Mouse (Mus musculus): Measurements from ENCODE around the gene Adprm.
"Not testable (repeated sequence)": the region's sequence is repeated elsewhere in the genome, so short reads cannot be mapped to it uniquely, and the experiment has no call there.

Adprm gene

DNA sequence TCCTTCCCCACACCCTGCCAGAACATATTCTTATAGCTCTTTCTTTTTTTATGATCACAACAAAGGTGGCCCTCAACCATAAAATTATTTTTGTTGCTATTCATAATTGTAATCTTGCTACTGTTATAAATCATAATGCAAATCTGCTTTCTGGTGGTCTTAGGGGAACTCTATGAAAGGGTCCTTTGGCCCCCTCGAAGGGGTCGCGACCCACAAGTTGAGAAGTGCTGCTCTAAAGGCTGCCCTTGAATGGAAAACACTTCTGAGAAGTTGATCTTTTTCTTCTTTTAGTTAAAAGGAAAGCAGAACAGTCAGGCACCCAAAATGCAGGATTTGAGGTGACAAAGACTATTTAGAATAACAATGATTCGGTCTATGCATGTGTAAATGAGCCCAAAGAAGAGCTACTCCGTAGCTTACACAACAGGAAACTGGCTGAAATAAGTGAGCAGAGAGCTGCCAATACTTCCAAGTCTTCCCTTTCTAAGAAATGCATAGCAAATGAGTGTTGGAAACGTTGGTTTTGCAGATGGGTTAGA is 28.5 kb downstream of the Adprm start:
- DNase-seq (ENCODE audit: low spot score in 2 of 2) = no peak

DNA sequence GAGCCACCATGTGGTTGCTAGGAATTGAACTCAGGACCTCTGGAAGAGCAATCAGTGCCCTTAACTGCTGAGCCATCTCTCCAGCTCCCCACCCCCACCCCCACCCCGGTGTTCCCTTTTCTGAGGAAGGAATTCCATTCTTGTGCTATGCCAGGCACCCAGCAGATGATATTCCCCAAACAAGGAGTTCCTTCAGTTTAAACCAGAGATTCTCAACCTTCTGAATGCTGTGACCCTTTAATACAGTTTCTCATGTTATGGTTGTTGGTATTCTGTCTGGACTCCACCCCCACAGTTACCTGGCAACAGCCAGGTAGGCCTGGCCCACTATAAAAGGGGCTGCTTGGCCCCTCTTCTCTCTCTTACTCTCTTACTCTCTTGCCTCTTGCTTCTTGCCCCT is 29.2 kb downstream of the Adprm start:
- DNase-seq (ENCODE audit: low spot score in 2 of 2) = not testable (repeated sequence)

DNA sequence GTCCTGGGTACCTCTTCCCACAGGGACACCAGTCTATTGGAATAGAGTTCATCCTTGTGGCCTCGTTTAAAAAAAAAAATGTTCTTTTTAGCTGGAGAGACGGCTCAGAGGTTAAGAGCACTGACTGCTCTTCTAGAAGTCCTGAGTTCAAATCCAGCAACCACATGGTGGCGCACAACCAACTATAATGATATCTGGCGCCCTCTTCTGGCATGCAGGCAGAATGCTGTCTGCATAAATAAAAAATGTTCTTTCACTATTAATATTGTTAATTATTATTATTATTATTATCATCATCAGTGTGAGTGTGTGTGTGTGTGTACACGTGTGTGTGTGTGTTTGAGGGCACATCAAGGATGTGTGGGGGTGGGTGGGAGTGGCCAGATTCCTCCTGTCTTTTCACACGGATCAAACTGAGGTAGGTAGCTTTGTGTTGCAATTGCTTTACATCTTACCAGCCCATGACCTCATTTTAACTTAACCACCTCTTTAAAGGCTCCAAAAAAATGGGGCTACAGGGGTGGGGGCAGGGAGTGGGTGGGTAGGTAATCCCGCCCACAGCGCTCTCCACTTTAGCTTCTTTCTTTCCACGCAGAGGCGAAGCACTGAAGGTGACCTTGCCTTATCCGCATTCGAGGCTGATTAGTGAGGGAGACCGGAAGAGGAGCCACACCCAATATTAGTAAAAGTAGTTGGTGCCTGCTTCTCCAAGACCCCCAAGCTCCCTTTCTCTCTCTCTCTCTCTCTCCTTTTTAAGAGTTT is 29.9 kb downstream of the Adprm start:
- DNase-seq (ENCODE audit: low spot score in 2 of 2) = no peak

DNA sequence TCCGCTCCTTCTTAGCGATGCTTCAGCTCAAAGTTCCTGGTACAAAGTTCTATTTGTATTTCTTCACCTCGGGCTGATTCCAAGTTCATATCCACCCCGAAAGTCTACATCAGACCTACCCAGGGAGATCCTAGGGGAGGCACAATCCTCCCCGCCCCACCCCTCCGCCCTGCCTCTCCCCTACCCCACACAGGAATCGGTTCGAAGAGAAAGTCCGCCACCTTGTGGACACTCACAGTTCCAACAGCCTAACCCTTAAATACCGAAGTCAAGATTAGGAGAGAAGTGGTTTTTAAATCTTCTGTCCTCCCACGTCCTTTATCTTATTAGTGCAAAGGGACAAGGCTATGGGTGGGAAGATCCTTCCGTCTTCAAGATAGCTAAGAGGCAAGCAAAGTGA is 31.4 kb downstream of the Adprm start:
- DNase-seq (ENCODE audit: low spot score in 2 of 2) = peak; percentile 18 to 52

DNA sequence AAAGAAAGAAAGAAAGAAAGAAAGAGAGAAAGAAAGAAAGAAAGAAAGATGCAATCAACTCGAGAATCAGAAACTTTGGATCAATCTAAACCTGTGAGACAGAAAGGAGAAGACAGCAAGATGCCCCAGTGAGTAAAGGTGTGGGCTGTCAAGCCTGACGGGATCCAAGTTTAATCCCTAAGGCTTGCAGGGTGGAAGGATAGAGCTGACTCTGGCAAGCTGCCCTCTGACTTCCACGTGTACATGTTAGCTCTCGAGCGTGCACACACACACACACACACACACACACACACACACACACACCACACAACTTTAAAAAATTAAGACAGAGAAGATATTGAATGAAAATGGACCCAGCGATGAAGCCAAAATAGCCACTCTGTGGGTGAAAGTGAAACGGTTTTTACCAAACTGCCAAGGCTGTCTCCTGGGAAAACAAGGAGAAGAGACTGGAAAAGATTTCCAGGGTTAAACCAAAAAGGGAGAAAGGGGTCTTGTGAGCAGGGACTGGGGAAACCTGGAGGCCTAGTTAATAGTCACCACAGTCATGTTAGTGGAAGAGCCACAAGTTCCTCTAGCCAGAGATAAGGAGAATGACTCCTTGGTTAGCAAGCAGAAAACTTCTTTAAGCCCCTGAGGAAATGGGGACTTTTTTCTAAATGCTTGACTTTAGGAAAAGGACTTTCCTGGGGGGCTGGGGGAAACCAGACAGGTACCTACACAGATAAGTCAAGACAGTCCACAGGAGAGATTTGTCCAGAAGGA is 32.5 kb downstream of the Adprm start:
- DNase-seq (ENCODE audit: low spot score in 2 of 2) = no peak

DNA sequence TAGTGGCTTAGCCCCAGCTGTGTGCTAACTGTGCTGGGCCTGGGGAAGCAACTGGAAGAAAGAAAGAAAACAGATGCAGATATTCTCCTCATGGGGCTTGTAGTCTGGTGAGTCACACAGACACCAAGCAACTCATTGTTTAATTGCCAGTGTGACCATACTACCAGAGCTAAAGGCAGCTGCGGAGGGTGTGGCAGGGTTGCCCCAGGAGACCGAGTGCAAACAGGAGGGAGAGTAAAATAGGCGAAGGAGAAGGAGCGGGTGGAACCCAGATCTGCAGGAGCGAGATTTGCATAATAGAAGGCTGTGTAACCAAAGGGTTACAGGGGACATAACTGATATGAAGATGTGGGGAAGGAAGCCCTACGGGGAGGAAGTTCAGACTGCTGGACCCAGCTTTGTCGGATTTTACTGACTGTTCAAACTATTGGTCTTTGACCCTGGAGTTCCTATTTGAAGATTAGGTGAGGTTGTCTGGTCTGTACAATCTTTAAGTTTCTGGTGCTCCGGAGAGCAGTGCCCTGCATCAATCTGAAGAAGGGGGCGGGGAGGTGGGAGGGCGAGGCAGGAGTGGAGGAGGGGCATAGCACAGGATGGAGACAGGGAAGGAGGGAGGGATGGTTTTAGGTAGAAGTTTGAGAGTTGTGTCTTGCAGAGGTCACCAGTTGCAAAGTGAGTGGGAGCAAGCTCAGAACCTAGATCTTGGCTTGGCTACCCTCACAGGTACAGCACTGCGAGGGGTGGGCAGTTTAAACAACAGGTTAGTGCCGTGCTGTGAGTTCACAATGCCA is 34.4 kb downstream of the Adprm start:
- DNase-seq (ENCODE audit: low spot score in 2 of 2) = no peak

DNA sequence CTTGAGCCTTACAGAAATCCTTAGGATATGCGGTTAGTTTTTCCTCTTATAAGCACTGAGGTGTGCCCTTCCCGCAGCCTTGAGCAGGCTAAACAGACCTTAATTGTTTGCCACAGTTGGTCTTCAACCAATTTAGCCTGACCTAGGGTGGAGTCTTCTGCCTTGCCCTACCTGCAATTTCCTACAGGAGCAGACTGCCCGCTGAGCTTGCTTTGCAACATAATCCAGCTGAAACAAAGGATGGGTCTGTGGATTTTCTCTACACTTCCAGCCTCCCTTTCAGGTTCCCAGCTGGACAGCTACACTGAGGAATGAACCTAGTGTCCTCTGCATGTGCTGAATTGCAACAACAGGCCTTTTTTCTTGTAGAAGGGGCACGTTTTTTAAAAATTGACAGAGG is 40.8 kb downstream of the Adprm start:
- no peak for DNase-seq (ENCODE audit: low spot score in 2 of 2)

DNA sequence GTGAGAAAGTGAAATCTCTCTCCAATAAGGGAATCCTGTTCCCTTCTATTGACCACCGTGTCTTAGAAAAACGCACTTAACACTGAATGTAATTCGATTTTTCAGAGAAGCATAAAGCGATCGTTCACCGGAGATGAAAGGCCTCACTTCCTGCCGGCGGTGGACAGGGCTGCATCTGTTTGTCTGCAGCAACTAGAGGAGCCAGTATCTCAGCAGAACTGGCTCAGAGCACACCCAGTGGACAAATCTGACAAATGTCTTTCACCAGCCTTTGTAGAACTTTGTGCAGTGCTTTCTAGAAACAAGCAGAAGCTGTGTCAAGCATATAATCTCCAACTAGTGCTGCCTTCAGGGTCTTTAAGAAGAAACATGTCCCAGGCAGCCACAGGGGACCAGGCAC is 42.0 kb downstream of the Adprm start:
- DNase-seq (ENCODE audit: low spot score in 2 of 2) = no peak

DNA sequence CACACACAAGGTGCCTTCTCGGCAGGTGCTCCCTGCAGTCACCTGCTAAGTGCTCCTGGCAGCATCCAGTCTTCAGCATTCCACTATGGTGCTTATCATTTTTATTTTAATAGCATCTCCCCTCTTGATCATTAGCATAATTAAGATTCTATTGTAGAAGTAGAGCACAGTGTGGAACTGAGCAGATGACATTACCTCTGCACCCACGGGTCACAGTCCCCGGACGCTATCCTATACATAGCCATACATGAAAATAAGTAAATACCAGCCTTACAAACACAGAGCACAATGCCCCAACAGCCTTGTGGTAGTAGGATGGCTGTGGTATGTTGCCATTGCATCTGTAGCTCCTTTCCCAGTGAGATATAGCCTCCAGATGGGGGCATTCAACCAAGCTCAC is 43.9 kb downstream of the Adprm start:
- no peak for DNase-seq (ENCODE audit: low spot score in 2 of 2)

DNA sequence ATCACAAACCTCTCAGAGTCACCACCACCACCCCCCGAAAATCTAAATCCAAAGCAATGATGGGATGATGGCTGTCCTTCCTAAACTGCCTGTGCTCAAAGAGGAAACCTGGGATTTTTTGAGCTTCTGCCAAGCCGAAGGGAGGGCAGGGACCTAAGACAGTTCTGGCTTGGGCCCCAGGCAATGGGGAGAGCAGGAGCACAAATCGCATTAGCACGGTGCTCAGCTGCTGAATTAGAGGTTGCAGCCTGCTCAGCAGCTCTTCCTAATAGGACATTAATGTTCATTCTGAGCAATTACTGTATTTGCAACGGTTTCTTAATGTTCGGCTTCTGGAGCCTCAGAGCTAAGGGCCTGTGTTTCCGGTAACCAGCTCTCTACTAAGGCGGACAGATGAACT is 44.4 kb downstream of the Adprm start:
- no peak for DNase-seq (ENCODE audit: low spot score in 2 of 2)

DNA sequence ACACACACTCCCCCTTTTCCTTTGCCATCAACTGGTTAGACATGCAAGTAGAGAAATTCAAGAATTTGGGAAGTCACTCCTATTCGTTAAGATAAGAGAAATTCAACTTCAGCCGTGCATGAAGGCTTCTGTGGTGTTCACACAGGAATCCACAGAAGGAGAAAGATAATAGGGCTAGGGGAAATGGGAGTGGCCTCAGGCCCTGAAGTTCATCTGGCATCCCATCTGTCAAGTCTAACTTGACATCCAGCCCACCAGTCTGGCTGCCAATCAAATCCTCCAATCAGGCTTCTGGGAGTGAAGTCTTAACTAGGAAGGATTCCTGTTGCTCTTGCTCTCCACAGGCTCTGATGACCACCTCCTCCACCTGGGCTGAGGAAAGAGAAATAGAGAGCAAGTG is 49.5 kb downstream of the Adprm start:
- no peak for DNase-seq (ENCODE audit: low spot score in 2 of 2)

DNA sequence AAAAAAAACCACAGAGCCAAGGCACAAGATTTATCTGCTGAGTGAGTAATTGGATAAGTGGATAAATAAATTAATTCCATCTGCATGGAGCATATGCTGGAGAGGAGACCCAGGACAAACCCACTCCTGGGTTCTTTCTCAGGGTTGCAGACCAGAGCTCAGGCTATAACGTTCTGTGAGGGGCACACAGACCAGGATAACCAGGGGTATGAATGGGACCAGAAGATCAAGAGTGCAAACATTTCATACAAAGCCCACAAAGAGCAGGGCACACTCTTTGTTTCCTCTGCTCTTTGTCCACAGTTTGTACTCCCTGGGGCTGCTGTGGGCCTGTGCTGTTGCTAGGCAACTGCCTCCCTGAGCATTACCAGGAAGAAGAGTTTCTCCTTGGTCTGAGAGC is 50.7 kb downstream of the Adprm start:
- no peak for DNase-seq (ENCODE audit: low spot score in 2 of 2)

DNA sequence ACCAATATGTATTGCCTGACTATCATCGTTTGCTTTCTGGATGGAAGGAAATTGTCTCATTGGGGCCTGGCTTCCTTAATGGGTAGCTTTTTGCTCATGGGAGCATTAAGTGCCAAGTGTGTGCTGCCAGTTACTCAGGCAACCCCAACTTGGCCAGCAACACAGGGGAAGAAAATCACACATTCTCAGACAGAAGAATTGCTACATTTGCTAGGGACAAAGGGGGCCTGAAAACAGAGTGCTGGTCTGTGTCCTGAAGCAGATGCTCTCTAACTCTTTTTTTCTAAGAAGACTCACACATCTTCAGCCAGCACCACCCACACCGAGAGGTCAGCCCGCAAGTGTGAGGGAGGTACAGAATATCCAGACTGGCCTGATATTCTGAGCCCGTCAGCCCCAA is 51.7 kb downstream of the Adprm start:
- DNase-seq (ENCODE audit: low spot score in 2 of 2) = no peak

DNA sequence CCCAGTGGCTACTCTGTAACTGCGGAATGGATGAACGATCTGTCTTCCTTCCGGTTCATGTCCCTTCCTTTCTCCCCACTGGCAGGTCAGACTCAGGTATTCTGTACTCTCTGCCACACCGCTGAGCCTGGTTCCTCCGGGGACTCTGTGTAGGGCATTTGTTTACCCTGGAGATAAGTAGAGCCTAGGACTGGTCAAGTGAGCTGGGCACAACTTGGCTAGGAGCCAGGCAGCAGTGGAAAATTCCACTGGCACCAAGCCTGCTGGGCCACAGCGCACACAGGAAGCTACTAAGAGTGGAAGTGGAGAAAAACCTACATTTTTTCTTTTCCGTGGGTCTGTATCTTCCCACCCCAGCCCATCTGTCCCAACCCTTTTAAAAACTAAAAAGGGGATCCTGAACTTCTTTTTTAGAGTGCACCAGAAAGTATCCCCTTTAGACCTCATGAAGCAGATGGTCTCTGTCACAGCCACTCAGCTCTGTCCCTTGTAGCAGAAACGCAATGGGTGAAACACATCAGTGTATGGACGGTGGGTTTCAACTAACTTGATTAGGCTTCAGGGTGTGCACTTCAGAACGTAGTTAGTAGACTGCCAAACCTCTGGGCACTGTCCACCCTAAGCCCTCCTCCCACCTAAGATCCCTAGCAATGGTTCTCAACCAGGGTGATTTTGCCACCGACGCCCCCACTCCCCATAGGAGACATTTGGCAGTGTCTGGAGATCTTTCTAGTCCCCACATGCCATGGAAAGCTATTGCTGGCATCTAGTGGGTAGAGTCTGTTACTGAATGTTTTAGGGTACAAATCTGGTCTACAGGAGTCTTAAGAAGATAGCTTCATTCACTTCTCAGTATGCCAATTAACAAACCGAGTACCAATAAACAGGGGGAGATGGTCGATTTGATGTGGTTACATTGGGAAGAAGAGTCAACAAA is 53.7 kb downstream of the Adprm start:
- DNase-seq (ENCODE audit: low spot score in 2 of 2) = no peak

DNA sequence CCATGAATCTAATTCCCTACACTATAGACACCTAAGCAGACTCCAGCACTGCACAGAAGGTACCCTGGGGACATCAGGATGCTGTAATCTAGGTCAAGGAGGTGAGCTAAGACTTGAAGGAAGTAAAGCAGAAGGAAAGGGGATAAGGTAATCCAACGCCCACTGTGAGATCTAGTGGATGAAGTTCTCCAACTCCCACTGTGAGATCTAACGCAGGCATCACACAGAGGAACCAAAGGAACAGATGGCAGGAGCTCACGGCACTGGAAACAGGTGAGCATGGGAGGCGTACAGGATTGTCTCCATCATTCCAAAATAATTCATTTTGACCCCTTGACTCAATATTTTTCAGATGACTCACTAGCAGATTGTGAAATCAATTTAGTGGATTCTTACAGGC is 55.9 kb downstream of the Adprm start:
- no peak for DNase-seq (ENCODE audit: low spot score in 2 of 2)

DNA sequence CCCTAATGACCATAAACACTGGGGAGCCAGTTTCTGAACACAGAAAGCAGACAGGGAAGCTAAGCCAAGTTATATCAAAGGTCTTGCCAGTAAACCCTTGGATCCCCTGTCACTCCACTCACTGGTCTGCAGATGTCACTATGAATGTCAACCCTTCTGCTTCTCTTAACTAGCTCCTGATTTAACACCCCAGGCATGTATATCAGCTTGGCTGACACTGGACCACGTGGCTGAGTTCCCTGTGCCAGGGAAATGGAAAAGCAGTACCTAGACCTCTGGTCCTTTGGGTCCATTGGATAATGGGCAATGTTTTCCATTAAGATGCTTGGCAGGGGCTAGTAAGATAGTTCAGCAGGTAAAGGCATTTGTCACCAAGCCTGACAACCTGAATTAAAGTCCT is 58.7 kb downstream of the Adprm start:
- DNase-seq (ENCODE audit: low spot score in 2 of 2) = no peak

DNA sequence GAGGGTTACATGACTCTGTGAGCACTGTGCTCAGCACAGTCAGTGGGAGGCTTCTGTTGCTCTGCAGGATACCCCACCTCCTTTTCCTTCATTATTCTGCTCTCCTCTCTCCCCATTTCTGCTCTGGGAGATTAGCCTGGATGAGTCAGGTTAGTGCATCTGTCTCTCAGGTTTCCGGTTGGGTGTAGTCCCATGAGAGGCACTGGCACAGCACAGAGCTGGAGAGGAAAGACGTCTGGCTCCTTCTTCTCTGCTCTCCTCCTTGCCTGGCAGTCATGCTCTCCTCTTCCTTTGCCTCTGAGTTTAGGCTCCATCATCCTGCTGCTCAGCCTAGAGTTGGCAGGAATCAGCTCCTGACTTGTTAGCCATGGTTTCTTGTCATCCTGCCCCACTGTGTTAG is 60.2 kb downstream of the Adprm start:
- DNase-seq (ENCODE audit: low spot score in 2 of 2) = no peak

Measured in natural killer cell, adult 2 months (primary cell).